ENCODE assay signal across 19 mouse cellular contexts in the genomic region with DNA sequence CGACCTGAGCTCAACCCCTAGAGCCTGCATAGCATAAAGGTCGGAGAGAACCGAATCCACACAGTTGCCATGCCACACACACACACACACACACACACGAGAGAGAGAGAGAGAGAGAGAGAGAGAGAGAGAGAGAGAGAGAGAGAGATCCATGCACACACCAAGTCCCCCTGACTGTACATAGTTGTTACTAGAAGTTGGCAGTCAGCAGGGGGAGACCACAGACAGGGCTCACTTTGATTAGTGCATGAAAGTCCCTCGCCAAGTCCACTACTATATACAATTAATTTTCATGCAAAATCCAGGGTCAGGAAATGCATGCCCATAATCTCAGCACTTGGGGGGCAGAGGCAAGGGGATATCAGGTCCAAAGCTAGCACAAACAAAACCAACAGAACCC. TPM values are rescaled to one million over a fixed set of nuclear protein-coding genes. Genes with fewer than 3 reads are reported as not detected.
DNase-seq lines count a peak whose midpoint lies in the region; ATAC-seq and TF ChIP-seq lines count a peak whose summit lies in the region.
"Had no signal": no experiment of that assay in that cellular context is flagged by ENCODE, and none has a peak within 500 bp of the region (broad histone marks: within the 10 kb centered on the region; RNA-seq: fewer than 3 reads in every experiment).

No protein-coding gene starts in this region.

- no peak overlapping the region for H3K27ac ChIP-seq in kidney, postnatal 0 days
- no peak overlapping the region for H3K27ac ChIP-seq in midbrain, embryonic 13.5 days
- H3K27ac ChIP-seq in midbrain, embryonic 10.5 days (replicated peaks), result no peak overlapping the region
- H3K27ac ChIP-seq: embryonic facial prominence, embryonic 15.5 days; forebrain, embryonic 10.5 days; gastrocnemius, adult 2 months; limb, embryonic 15.5 days; lung, embryonic 15.5 days had no signal

- no peak overlapping the region for H3K4me3 ChIP-seq in kidney, postnatal 0 days (replicated peaks; ENCODE audit: low read depth, low read length)
- H3K4me3 ChIP-seq in midbrain, embryonic 13.5 days (replicated peaks), result no peak overlapping the region
- H3K4me3 ChIP-seq in midbrain, embryonic 10.5 days, result no peak overlapping the region
- H3K4me3 ChIP-seq: embryonic facial prominence, embryonic 15.5 days; forebrain, embryonic 10.5 days; gastrocnemius, adult 2 months; limb, embryonic 15.5 days; lung, embryonic 15.5 days had no signal

- WGBS in kidney, postnatal 0 days, result 53% methylated on average over 5 of the region's 5 CpGs
- WGBS in midbrain, embryonic 13.5 days, result 65% methylated on average over 5 of the region's 5 CpGs
- WGBS in midbrain, embryonic 10.5 days, result 73% methylated on average over 5 of the region's 5 CpGs

- H3K9me3 ChIP-seq in kidney, postnatal 0 days (replicated peaks; ENCODE audit: low read length), result no peaks in the 10 kb centered on the region
- H3K9me3 ChIP-seq in midbrain, embryonic 13.5 days, result no peaks in the 10 kb centered on the region
- H3K9me3 ChIP-seq in midbrain, embryonic 10.5 days (replicated peaks), result no peaks in the 10 kb centered on the region
- H3K9me3 ChIP-seq: embryonic facial prominence, embryonic 15.5 days; forebrain, embryonic 10.5 days; limb, embryonic 15.5 days; lung, embryonic 15.5 days had no signal

- H3K9ac ChIP-seq in kidney, postnatal 0 days (ENCODE audit: low read depth, low read length), result no peak overlapping the region
- H3K9ac ChIP-seq in midbrain, embryonic 13.5 days (replicated peaks), result 0 out of 2 replicates have a peak overlapping the region, but pooled peaks have one; percentile 7
- H3K9ac ChIP-seq: embryonic facial prominence, embryonic 15.5 days; limb, embryonic 15.5 days; lung, embryonic 15.5 days had no signal

- H3K36me3 ChIP-seq in kidney, postnatal 0 days (ENCODE audit: insufficient read depth, low read length), result no peaks in the 10 kb centered on the region
- H3K36me3 ChIP-seq in midbrain, embryonic 13.5 days, result peaks cover 2% of the 10 kb centered on the region; the same call in 1 of the 2 replicates
- peaks cover 6% of the 10 kb centered on the region; the same call in 1 of the 2 replicates for H3K36me3 ChIP-seq in midbrain, embryonic 10.5 days
- peaks cover 5% of the 10 kb centered on the region for H3K36me3 ChIP-seq in splenic B cell, adult 2 months (ENCODE audit: control insufficient read depth, insufficient read depth, low read length, poor library complexity, severe bottlenecking)
- H3K36me3 ChIP-seq: embryonic facial prominence, embryonic 15.5 days; limb, embryonic 15.5 days; lung, embryonic 15.5 days had no signal

- no peaks in the 10 kb centered on the region for H3K27me3 ChIP-seq in kidney, postnatal 0 days (ENCODE audit: insufficient read depth, low read length)
- no peaks in the 10 kb centered on the region for H3K27me3 ChIP-seq in midbrain, embryonic 13.5 days
- no peaks in the 10 kb centered on the region for H3K27me3 ChIP-seq in midbrain, embryonic 10.5 days (ENCODE audit: low read depth, poor library complexity, severe bottlenecking)
- no peaks in the 10 kb centered on the region for H3K27me3 ChIP-seq in splenic B cell, adult 2 months (ENCODE audit: control insufficient read depth, insufficient read depth, low read length, poor library complexity, severe bottlenecking)
- H3K27me3 ChIP-seq: embryonic facial prominence, embryonic 15.5 days; limb, embryonic 15.5 days; lung, embryonic 15.5 days had no signal

- no peak for ATAC-seq in kidney, postnatal 0 days (replicated peaks; ENCODE audit: low FRiP score, low read depth)
- ATAC-seq in midbrain, embryonic 13.5 days, result no peak
- ATAC-seq: inflammation-experienced regulatory T-cells, adult 6 months had no signal

- H3K4me2 ChIP-seq in kidney, postnatal 0 days (ENCODE audit: low read length), result no peak overlapping the region
- H3K4me2 ChIP-seq in midbrain, embryonic 13.5 days (replicated peaks), result no peak overlapping the region
- H3K4me2 ChIP-seq: embryonic facial prominence, embryonic 15.5 days; limb, embryonic 15.5 days; lung, embryonic 15.5 days had no signal

- DNase-seq in heart, adult 11 months, result peak; percentile 13
- DNase-seq in heart, postnatal 4 days, result no peak
- peak; percentile 38 for DNase-seq in kidney, postnatal 0 days (ENCODE audit: low spot score)
- no peak for DNase-seq in kidney, postnatal 4 days
- no peak for DNase-seq in midbrain, embryonic 10.5 days (ENCODE audit: low spot score)
- DNase-seq in splenic B cell, adult 2 months (ENCODE audit: low read depth, low spot score), result peak; percentile 41
- DNase-seq in urinary bladder, postnatal 14 days (ENCODE audit: low spot score), result no peak
- DNase-seq: adrenal gland, postnatal 25 days; cerebellum, adult 11-12 months; cerebellum, postnatal 25 days; gastrocnemius, adult 2 months; retina, postnatal 1 day; thymus, postnatal 36 days had no signal

- TF ChIP-seq CTCF in kidney, postnatal 0 days (IDR thresholded peaks at IDR 0.05; ENCODE audit: low read depth), result peak; percentile 50

- 0 out of 2 replicates have a peak, but pooled peaks cover 3% of the 10 kb centered on the region for H3K4me1 ChIP-seq in kidney, postnatal 0 days (replicated peaks; ENCODE audit: insufficient read depth, low read length)
- H3K4me1 ChIP-seq in midbrain, embryonic 13.5 days (replicated peaks), result peaks cover 47% of the 10 kb centered on the region
- H3K4me1 ChIP-seq in midbrain, embryonic 10.5 days, result peaks cover 41% of the 10 kb centered on the region

RNA-seq across cellular contexts. Expression of gene Ralgps2, which starts 9.2 kb away (rescaled TPM):
- total RNA-seq in heart, postnatal 4 days (2021), result 10 to 100 TPM; 32.3 to 39.3 TPM
- polyA plus RNA-seq in kidney, postnatal 0 days (2015; fragmentation: Nextera tagmentation; extraction: Ambion mirVana), result 47.2 and 53.2 TPM in 2 replicates
- polyA plus RNA-seq in midbrain, embryonic 13.5 days (2015; fragmentation: Nextera tagmentation; extraction: Ambion mirVana), result 132 and 143 TPM in 2 replicates
- 92.8 and 96.8 TPM in 2 replicates for polyA plus RNA-seq in midbrain, embryonic 10.5 days (2016; fragmentation: Nextera tagmentation; extraction: Ambion mirVana)

Comparison
In these comparisons a context has a peak if more than half of its experiments do, and no peak if none do; other contexts are left out.
1. DNase-seq: peak in heart, adult 11 months (single experiment), kidney, postnatal 0 days (single experiment) and splenic B cell, adult 2 months (single experiment); none in heart, postnatal 4 days (single experiment), kidney, postnatal 4 days (0 of 2), midbrain, embryonic 10.5 days (single experiment) and urinary bladder, postnatal 14 days (single experiment).